Mouse (Mus musculus) CH12F3 (cell line): ENCODE measurements around the gene Tanc1.

ENCODE experiments used
- in situ Hi-C: fragments of 300-500 bp; cut with MboI; formaldehyde crosslinking; loops from 2 replicates; pipeline ENCODE4 v1.14.3; 2020; ENCODE audit warnings: low sequenced_read_pairs

Gene Tanc1

GRCm38 (mm10) chr2:59679424-59680020, 67.7 kb downstream of the Tanc1 start:
- in situ Hi-C loops, result no loop called here

- in situ Hi-C loops, result no loop called here
Observed at GRCm38 (mm10) chr2:59680736-59681135, 68.9 kb downstream of the Tanc1 start.

- in situ Hi-C loops, result no loop called here
Observed at GRCm38 (mm10) chr2:59681181-59681580, 69.3 kb downstream of the Tanc1 start.

GRCm38 (mm10) chr2:59684864-59685605, 73.2 kb downstream of the Tanc1 start:
- in situ Hi-C loops, result no loop called here

- in situ Hi-C loops, result no loop called here
Observed at GRCm38 (mm10) chr2:59685606-59685950, 73.7 kb downstream of the Tanc1 start.

DNA sequence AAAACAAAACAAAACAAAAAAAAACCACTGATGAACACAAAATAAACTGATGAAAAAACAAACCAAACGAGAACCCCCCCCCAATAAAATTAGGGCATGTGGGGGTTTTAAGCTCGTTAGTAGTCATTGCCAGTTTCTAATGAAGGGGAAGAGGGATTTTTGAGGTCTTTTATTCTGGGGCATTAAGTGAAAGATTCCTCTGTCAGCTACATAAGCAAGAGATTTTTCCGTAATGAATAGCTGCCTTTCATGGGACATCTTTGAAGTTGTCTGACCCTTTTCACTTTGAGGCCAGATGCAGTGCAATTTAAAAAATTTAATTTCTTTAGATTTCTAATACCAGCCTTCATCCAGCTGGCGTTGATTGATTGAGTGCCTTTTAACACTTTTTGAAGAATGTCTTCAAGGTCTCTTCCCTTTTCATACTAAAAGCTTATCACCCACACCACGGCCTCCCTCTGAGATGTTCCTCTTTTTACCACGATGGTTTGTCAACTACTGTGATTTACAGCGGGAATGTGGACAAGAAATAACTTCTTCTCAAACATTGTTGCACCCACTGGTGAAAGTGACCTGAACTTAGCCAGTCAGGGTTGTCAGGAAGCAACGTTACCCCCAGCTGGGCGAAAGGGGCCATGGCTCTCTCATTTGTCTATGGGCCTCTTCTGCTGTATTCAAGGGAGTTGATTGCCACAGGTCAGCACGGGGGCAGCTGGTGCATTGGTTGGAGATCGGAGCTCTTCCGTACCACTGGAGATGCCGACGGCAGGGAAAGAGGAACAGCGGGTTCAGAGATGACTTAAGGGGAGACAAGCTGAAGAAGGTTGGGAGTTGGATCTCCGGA, 76.6 kb downstream of the Tanc1 start:
- in situ Hi-C loops, result no loop called here

- in situ Hi-C loops, result no loop called here
Observed at GRCm38 (mm10) chr2:59691112-59691511, 79.3 kb downstream of the Tanc1 start.

DNA sequence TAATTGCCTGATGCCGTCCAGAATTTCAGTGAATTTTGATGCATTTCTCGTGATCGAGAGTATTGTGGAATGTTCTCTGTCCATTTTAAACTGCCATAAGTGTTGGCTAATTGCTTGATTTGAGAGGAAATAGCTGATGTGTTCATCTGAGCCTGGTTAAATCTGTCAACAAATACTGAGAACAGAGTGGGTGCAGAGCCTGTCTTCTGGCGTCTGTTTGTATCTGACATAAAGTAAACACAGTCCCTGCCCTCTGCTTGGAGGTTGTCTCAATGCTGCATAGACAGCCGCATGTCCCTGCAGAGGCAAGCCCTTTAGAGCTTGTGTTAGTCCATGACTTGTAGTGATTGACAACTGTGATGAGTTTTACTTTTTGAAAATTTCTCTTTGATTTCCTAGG, 81.6 kb downstream of the Tanc1 start:
- in situ Hi-C loops, result no loop called here

DNA sequence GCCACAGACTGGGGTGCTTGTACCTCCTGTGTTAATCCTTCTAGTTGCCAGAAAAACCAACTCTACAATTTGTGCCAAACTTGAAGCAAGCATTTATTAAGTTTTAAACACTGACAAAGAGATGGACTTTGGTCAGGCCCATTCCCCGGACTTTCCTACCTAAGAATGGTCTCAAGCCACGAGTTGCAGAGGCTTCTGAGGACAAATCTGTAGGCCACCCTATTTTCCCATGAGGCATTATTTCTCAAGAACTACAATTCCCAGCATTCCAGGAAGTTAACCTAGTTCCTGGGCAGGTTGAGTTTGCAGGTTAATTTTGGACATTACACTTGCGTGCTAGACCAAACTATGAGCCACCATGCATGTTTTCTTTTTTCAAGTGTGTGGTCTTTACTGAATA, 85.3 kb downstream of the Tanc1 start:
- in situ Hi-C loops, result no loop called here

DNA sequence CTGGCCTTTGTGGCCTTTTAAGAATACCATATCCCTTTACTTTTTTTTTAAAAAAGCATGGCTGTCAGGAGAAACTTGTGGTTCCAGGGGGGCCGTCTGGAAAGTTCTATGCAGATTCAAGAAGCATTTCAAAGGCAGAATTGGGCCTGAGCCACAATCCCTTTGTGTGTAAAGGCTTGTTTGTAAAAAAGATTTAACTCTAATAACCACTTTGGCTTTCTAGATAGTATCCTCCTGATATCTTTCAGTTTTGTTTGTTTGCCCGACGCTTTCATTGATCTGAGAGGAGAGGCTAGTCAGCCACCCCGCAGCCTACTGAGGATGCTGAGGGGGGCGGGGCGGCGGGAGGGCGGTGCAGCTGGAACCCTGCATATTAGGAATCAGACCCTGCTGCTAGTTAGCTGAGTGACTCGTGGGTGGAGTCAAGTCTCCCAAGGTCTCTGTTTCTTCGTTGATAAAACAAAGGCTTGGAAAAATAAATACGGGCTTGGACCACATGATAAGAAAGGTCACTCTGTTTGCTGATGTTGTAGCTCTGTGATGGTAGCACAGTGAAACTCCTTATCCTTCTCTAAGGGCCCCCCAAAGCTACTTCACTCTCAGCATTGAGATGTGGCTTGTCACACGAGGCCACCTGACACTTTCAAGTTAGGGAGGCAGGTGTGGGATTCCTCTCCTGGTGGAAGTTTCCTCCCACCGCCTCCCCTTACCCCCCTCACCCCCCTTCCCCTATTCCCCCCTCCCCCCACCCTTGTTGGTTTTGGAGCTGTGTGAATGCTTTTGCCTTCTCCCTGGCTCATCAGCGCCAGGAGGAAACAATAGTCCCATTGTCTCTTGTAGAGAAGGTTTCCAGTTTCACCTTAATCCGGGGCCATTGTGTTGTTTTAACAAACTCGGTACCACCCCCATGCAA, 86.1 kb downstream of the Tanc1 start:
- in situ Hi-C loops, result no loop called here

DNA sequence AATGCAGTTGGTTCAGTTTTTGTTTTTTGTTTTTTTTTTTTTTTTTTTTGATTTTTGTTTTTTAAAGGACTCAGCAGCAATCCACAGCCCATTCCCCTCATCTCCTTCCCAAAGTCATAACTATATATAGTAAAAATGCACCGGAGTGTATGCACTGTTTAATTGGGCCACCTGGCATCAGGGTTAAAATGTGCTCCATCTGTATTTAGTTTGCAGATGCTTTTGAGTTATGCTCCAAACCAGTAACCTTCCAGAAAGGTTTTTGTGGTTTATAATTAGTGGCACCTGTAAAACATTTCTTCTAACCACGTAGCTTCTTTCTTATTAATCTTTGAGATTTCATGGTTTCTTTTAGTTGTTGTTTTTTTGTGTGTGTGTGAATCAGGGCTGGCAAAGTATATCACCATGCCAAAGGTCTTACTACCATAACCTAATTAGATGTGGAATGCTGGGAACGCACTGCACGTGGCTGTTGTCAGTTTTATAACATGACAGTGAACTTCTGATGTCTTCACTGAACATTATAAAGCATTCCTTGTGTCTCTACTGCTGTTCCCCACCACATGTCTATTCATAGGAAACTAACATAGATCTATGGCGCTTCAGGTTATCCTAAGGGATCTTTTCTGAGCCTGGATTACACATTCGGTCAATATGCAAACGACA, 86.9 kb downstream of the Tanc1 start:
- in situ Hi-C loops, result no loop called here

- in situ Hi-C loops, result no loop called here
Observed at GRCm38 (mm10) chr2:59699893-59700292, 88.1 kb downstream of the Tanc1 start.

DNA sequence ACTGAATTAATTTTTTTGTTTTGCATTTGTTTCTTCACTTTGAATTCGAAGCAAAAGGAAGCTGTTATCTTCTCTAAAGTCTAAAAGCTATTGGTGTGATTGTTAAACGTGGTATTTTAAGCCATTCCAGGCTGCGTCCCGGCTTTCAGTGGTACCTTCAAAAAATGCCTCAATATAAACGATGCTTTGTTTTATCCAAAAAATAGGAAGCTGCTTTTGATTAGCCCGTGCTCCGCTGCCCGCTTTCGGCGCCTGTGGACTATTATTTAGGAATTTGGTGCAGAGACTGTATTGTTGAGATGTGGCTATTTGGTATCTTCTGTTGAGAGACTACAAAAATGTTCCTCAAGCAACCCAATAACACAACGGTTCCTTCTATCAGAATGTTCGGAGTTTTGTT, 93.4 kb downstream of the Tanc1 start:
- in situ Hi-C loops, result no loop called here

GRCm38 (mm10) chr2:59706806-59707205, 95.0 kb downstream of the Tanc1 start:
- in situ Hi-C loops, result no loop called here

- in situ Hi-C loops, result no loop called here
Observed at GRCm38 (mm10) chr2:59707922-59708706, 96.3 kb downstream of the Tanc1 start.

DNA sequence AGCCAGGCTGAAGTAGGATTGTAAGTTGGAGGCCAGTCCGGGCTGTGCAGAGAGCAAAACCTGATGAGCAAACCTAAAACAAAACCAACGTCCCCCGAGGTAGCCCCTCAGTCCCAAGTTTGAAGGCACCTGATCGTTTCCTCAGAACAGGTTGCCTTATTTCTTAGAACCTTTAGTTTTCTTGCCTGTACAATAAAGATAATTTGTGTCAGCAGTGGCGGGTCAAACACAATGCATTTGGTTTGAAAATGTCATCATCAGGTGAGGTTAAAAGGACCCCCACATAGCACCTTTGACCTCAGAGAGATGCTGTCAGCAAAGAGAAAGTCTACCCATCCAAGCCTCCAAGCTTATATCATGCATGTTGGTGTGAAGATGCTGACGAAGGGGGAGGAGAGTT, 98.9 kb downstream of the Tanc1 start:
- in situ Hi-C loops, result no loop called here

DNA sequence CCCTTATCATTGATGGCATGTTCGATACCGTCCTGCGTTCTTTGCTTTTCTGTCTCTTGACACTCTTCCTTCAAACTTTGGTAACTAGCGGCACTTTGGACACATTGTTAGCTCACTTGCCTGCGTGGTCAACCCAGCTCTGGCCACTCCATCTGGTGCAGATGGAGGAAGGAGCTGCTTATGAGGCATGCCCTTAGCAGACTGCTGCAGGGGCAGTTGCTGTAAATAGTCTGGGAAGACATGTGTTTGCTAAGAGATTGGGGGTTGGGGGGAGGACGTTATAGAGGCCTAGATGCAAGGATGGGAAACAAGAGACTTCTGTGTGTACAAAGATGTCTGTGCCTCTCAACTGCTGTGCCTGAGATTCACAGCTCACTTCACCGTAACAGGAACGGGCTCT, 100.2 kb downstream of the Tanc1 start:
- in situ Hi-C loops, result no loop called here

DNA sequence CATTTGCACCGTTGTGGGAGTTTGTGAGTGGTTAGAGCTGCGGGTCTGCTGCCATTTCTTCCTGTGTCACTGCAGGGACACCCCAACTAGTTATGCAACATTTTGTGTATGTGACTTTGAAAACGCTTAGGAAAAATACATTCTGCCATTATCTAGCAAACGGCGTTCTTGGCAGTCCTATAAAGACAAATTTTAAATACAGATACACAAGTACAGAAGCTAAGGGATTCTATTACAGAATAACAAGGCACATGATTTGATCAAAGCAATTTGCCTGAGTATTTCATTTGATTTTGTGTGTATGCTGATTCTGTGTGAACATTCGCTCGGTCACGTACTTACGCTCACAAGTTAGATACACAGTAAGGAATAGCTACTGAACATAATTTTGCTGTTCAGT, 100.6 kb downstream of the Tanc1 start:
- in situ Hi-C loops, result no loop called here
